Mouse (Mus musculus) CH12.LX (cell line): ENCODE results near the gene Hlcs. TPM values are rescaled to one million over a fixed set of nuclear protein-coding genes. Genes with fewer than 3 reads are reported as not detected.

Source experiments
- DNase-seq: peaks from one replicate; pipeline ENCODE4 v3.0.0-alpha.2; 2013; ENCODE audit errors: extremely low read depth
- H3K27ac ChIP-seq: 2 replicates; pipeline ENCODE4 v1.5.1; 2012; ENCODE audit warnings: low read depth, mild to moderate bottlenecking, control low read depth, moderate library complexity; ENCODE audit not compliant: insufficient read depth
- H3K27me3 ChIP-seq: replicated peaks from 2 replicates; pipeline ENCODE3; 2012; ENCODE audit warnings: inconsistent platforms
- H3K36me3 ChIP-seq, 2 experiments: replicated peaks in 1 of 2; 2 replicates each; pipeline versions ENCODE3 to v1.6.1; 2012; ENCODE audit warnings: inconsistent platforms in 1 of 2, low read length in 1 of 2, mild to moderate bottlenecking in 1 of 2, mixed read lengths in 1 of 2, moderate library complexity in 1 of 2; ENCODE audit not compliant: control insufficient read depth in 1 of 2, insufficient read depth in 1 of 2
- H3K4me1 ChIP-seq, 2 experiments: 2 replicates each; pipeline ENCODE4 v1.6.1; 2012; ENCODE audit warnings: inconsistent platforms in 1 of 2, moderate library complexity in 1 of 2; ENCODE audit not compliant: insufficient read depth in 2 of 2, control insufficient read depth in 1 of 2
- H3K4me2 ChIP-seq: 2 replicates; pipeline ENCODE4 v1.6.1; 2012; ENCODE audit warnings: low read depth, mild to moderate bottlenecking, control low read depth; ENCODE audit not compliant: poor library complexity, insufficient read depth, severe bottlenecking
- H3K4me3 ChIP-seq, 3 experiments: fragments of 150-350 bp in 1 of 3; sonication (generic) in 1 of 3; replicated peaks in 1 of 3; 2 replicates each; pipeline versions ENCODE3 to v1.5.1; 2011 to 2012; ENCODE audit warnings: low read depth in 2 of 3, low read length in 2 of 3, mild to moderate bottlenecking in 2 of 3, moderate library complexity in 2 of 3, control low read depth in 1 of 3, improper control_type of control experiment in 1 of 3, inconsistent platforms in 1 of 3, mixed read lengths in 1 of 3; ENCODE audit not compliant: poor library complexity in 1 of 3
- H3K79me2 ChIP-seq: replicated peaks from 2 replicates; pipeline ENCODE4 v1.6.1; 2012; ENCODE audit warnings: mild to moderate bottlenecking, moderate library complexity; ENCODE audit not compliant: control insufficient read depth, poor library complexity, insufficient read depth, severe bottlenecking; ENCODE audit errors: extremely low read depth
- H3K9ac ChIP-seq: 2 replicates; pipeline ENCODE4 v1.6.1; 2012; ENCODE audit warnings: low read depth, mild to moderate bottlenecking, control low read depth, moderate library complexity; ENCODE audit not compliant: insufficient read depth
- H3K9me3 ChIP-seq: replicated peaks from 2 replicates; pipeline ENCODE3; 2012; ENCODE audit warnings: low read length, inconsistent platforms, mixed read lengths
- BHLHE40 ChIP-seq: IDR thresholded peaks from 2 replicates; pipeline ENCODE4 v1.6.1; 2011; ENCODE audit warnings: mild to moderate bottlenecking, low read depth, low read length, improper control_type of control experiment
- CHD1 ChIP-seq: IDR thresholded peaks from 2 replicates; pipeline ENCODE4 v1.6.1; 2012; ENCODE audit warnings: low read depth, low read length, improper control_type of control experiment, inconsistent platforms
- CHD2 ChIP-seq: IDR thresholded peaks from 2 replicates; pipeline ENCODE4 v1.6.1; 2011; ENCODE audit warnings: low read length, improper control_type of control experiment
- CTCF ChIP-seq, 2 experiments: IDR thresholded peaks in 1 of 2; conservative IDR thresholded peaks in 1 of 2; 2 replicates each; pipeline ENCODE4 v1.5.1; 2011 to 2012; ENCODE audit warnings: low read depth in 2 of 2, low read length in 2 of 2, improper control_type of control experiment in 1 of 2, inconsistent platforms in 1 of 2, mild to moderate bottlenecking in 1 of 2, moderate library complexity in 1 of 2
- E2F4 ChIP-seq: IDR thresholded peaks from 2 replicates; pipeline ENCODE4 v1.6.1; 2011; ENCODE audit warnings: low read depth, low read length, improper control_type of control experiment; ENCODE audit not compliant: insufficient replicate concordance
- EP300 ChIP-seq: IDR thresholded peaks from 2 replicates; pipeline ENCODE4 v1.6.1; 2011; ENCODE audit warnings: low read length, improper control_type of control experiment
- ETS1 ChIP-seq: conservative IDR thresholded peaks from 2 replicates; pipeline ENCODE4 v1.6.1; 2012; ENCODE audit warnings: low read depth, mild to moderate bottlenecking, inconsistent platforms, low read length, improper control_type of control experiment, moderate library complexity
- HCFC1 ChIP-seq: IDR thresholded peaks from 2 replicates; pipeline ENCODE4 v1.6.1; 2012; ENCODE audit warnings: low read depth, mild to moderate bottlenecking, inconsistent platforms, low read length, improper control_type of control experiment
- IRF4 ChIP-seq: IDR thresholded peaks from 2 replicates; pipeline ENCODE4 v1.6.1; 2014; ENCODE audit warnings: low read depth, mild to moderate bottlenecking, inconsistent platforms, low read length, improper control_type of control experiment
- JUN ChIP-seq: IDR thresholded peaks from 2 replicates; pipeline ENCODE4 v1.6.1; 2011; ENCODE audit warnings: low read depth, mild to moderate bottlenecking, low read length, improper control_type of control experiment, moderate library complexity; ENCODE audit not compliant: insufficient read depth
- JUND ChIP-seq: conservative IDR thresholded peaks from 2 replicates; pipeline ENCODE4 v1.6.1; 2011; ENCODE audit warnings: low read depth, low read length, improper control_type of control experiment
- KAT2A ChIP-seq: IDR thresholded peaks from 2 replicates; pipeline ENCODE4 v1.6.1; 2012; ENCODE audit warnings: low read length, improper control_type of control experiment, inconsistent platforms; ENCODE audit not compliant: insufficient replicate concordance
- MAFK ChIP-seq: IDR thresholded peaks from 2 replicates; pipeline ENCODE4 v1.6.1; 2011; ENCODE audit warnings: low read length, improper control_type of control experiment; ENCODE audit not compliant: insufficient replicate concordance
- MAX ChIP-seq: IDR thresholded peaks from 2 replicates; pipeline ENCODE4 v1.6.1; 2011; ENCODE audit warnings: low read length, improper control_type of control experiment
- MAZ ChIP-seq: IDR thresholded peaks from 2 replicates; pipeline ENCODE4 v1.6.1; 2012; ENCODE audit warnings: low read depth, mild to moderate bottlenecking, inconsistent platforms, low read length, improper control_type of control experiment, moderate library complexity
- MEF2A ChIP-seq: IDR thresholded peaks from 2 replicates; pipeline ENCODE4 v1.6.1; 2014; ENCODE audit warnings: low read depth, mild to moderate bottlenecking, inconsistent platforms, low read length, improper control_type of control experiment, borderline replicate concordance
- MXI1 ChIP-seq: IDR thresholded peaks from 2 replicates; pipeline ENCODE4 v1.6.1; 2011; ENCODE audit warnings: mild to moderate bottlenecking, low read depth, low read length, improper control_type of control experiment
- MYC ChIP-seq: IDR thresholded peaks from 2 replicates; pipeline ENCODE4 v1.6.1; 2011; ENCODE audit warnings: low read depth, mild to moderate bottlenecking, improper control_type of control experiment, low read length
- NELFE ChIP-seq: IDR thresholded peaks from 2 replicates; pipeline ENCODE4 v1.6.1; 2011; ENCODE audit warnings: low read depth, low read length, improper control_type of control experiment
- NRF1 ChIP-seq: IDR thresholded peaks from 2 replicates; pipeline ENCODE4 v1.6.1; 2014; ENCODE audit warnings: low read depth, mild to moderate bottlenecking, inconsistent platforms, low read length, improper control_type of control experiment, moderate library complexity
- PAX5 ChIP-seq: IDR thresholded peaks from 2 replicates; pipeline ENCODE4 v1.6.1; 2012; ENCODE audit warnings: low read length, inconsistent platforms, mixed read lengths
- POLR2A ChIP-seq: IDR thresholded peaks from 2 replicates; pipeline ENCODE4 v1.6.1; 2011; ENCODE audit warnings: low read depth, mild to moderate bottlenecking, improper control_type of control experiment, low read length
- POLR2AphosphoS2 ChIP-seq: IDR thresholded peaks from 2 replicates; pipeline ENCODE4 v1.6.1; 2011; ENCODE audit warnings: low read depth, low read length, improper control_type of control experiment
- RAD21 ChIP-seq: IDR thresholded peaks from 2 replicates; pipeline ENCODE4 v1.6.1; 2011; ENCODE audit warnings: low read depth, mild to moderate bottlenecking, low read length, improper control_type of control experiment, moderate library complexity
- RCOR1 ChIP-seq: conservative IDR thresholded peaks from 2 replicates; pipeline ENCODE4 v1.6.1; 2012; ENCODE audit warnings: low read depth, mild to moderate bottlenecking, inconsistent platforms, low read length, improper control_type of control experiment
- SIN3A ChIP-seq: IDR thresholded peaks from 2 replicates; pipeline ENCODE4 v1.6.1; 2012; ENCODE audit warnings: low read length, improper control_type of control experiment, inconsistent platforms
- SMC3 ChIP-seq: IDR thresholded peaks from 2 replicates; pipeline ENCODE4 v1.6.1; 2011; ENCODE audit warnings: low read depth, low read length, improper control_type of control experiment
- TBP ChIP-seq: conservative IDR thresholded peaks from 2 replicates; pipeline ENCODE4 v1.6.1; 2011; ENCODE audit warnings: low read depth, low read length, improper control_type of control experiment
- TCF12 ChIP-seq: IDR thresholded peaks from 2 replicates; pipeline ENCODE4 v1.6.1; 2014; ENCODE audit warnings: low read depth, mild to moderate bottlenecking, inconsistent platforms, low read length, improper control_type of control experiment
- UBTF ChIP-seq: IDR thresholded peaks from 2 replicates; pipeline ENCODE4 v1.6.1; 2012; ENCODE audit warnings: low read depth, mild to moderate bottlenecking, inconsistent platforms, low read length, improper control_type of control experiment, moderate library complexity
- USF1 ChIP-seq: IDR thresholded peaks from 2 replicates; pipeline ENCODE4 v1.6.1; 2014; ENCODE audit warnings: low read depth, mild to moderate bottlenecking, inconsistent platforms, low read length, improper control_type of control experiment
- ZKSCAN1 ChIP-seq: IDR thresholded peaks from 2 replicates; pipeline ENCODE4 v1.6.1; 2012; ENCODE audit warnings: low read depth, inconsistent platforms, low read length, improper control_type of control experiment, borderline replicate concordance
- ZMIZ1 ChIP-seq: IDR thresholded peaks from 2 replicates; pipeline ENCODE4 v1.6.1; 2012; ENCODE audit warnings: low read depth, mild to moderate bottlenecking, inconsistent platforms, low read length, improper control_type of control experiment
- ZNF384 ChIP-seq: IDR thresholded peaks from 2 replicates; pipeline ENCODE4 v1.6.1; 2012; ENCODE audit warnings: low read depth, low read length, improper control_type of control experiment, inconsistent platforms
- dilution Hi-C: fragments of 300-500 bp; cut with MboI; formaldehyde crosslinking; loops from 2 replicates; pipeline ENCODE4 v1.14.3; 2020; ENCODE audit warnings: low sequenced_read_pairs; ENCODE audit not compliant: extremely low pct_unique_long_range_greater_than_20kb, extremely low pct_ligation_motif_present
- in situ Hi-C: fragments of 300-500 bp; cut with MboI; formaldehyde crosslinking; loops from 3 replicates; pipeline ENCODE4 v1.14.3; 2019; ENCODE audit warnings: low sequenced_read_pairs, low pct_ligation_motif_present, low pct_unique_long_range_greater_than_20kb, mixed read lengths
- polyA plus RNA-seq: library from polyadenylated mRNA; unstranded; fragments of >175 nt; gene quantifications from 2 replicates; pipeline ENCODE4 v1.2.1, GENCODE M21; 2012; ENCODE audit warnings: low read depth; ENCODE audit not compliant: insufficient read length
- total RNA-seq, 2 experiments: library from RNA; depleted of rRNA; stranded (reverse); fragments of 300-350 nt in 1 of 2; fragments of >200 nt in 1 of 2; gene quantifications; 2 replicates each; pipeline ENCODE4 v1.2.3; 2012 to 2014

Gene Hlcs
- total and polyA plus RNA-seq, 3 experiments, result 5.3 to 12.5 (median 9.4) TPM

GRCm38 (mm10) chr16:94312663-94313228 is 625 bp downstream of the Hlcs start:
- H3K9ac ChIP-seq, result peak overlapping the region; percentile 65
- TF ChIP-seq UBTF (no peak; the same call in 1 of the 2 replicates), MYC (peak; percentile 99), BHLHE40 (peak; percentile 39; the same call in 1 of the 2 replicates), HCFC1 (no peak), RAD21 (no peak; the same call in 1 of the 2 replicates), NELFE (peak; percentile 68), RCOR1 (peak; percentile 34; the same call in 1 of the 2 replicates), CHD1 (peak; percentile 91), MXI1 (peak; percentile 83), SMC3 (0 out of 2 replicates have a peak, but pooled peaks have one; percentile 6), KAT2A (peak; percentile 59; the same call in 1 of the 2 replicates), TBP (peak; percentile 91), ZKSCAN1 (no peak; the same call in 1 of the 2 replicates), CTCF (conservative IDR thresholded peaks at IDR 0.05 in 1 of 2, IDR thresholded peaks at IDR 0.05 in 1 of 2; ENCODE audit: low read depth in 2 of 2, low read length in 2 of 2) (peak in 1 of 2 experiments; percentile 41; a peak in 2 of 4 replicates), IRF4 (peak; percentile 52), CHD2 (no peak), SIN3A (0 out of 2 replicates have a peak, but pooled peaks have one; percentile 34), E2F4 (peak; percentile 94), POLR2AphosphoS2 (peak; percentile 92), JUND (peak; percentile 92), MAZ (no peak; the same call in 1 of the 2 replicates), JUN (peak; percentile 79; the same call in 1 of the 2 replicates), NRF1 (no peak), ETS1 (peak; percentile 48; the same call in 1 of the 2 replicates), ZNF384 (peak; percentile 96), USF1 (no peak), PAX5 (no peak), MAFK (no peak), EP300 (0 out of 2 replicates have a peak, but pooled peaks have one; percentile 32), MAX (peak; percentile 83), MEF2A (peak; percentile 73; the same call in 1 of the 2 replicates), TCF12 (no peak; the same call in none of the 2 replicates), ZMIZ1 (peak; percentile 50; the same call in 1 of the 2 replicates), POLR2A (peak; percentile 80)
- H3K27me3 ChIP-seq, result peaks cover 1% of the 10 kb centered on the region
- dilution Hi-C loops, result no loop called here
- H3K36me3 ChIP-seq, result peaks cover 0 to 14% of the 10 kb centered on the region in 2 experiments
- H3K4me3 ChIP-seq, result peak overlapping the region; percentile 69 to 76 (median 72)
- peak; percentile 95 for DNase-seq
- peaks cover 2 to 25% of the 10 kb centered on the region in 2 experiments; a peak in 3 of 4 replicates for H3K4me1 ChIP-seq
- no peaks in the 10 kb centered on the region for H3K9me3 ChIP-seq
- H3K27ac ChIP-seq, result peak overlapping the region; percentile 87
- no peaks in the 10 kb centered on the region for H3K79me2 ChIP-seq
- 0 out of 2 replicates have a peak overlapping the region, but pooled peaks have one; percentile 18 for H3K4me2 ChIP-seq
- in situ Hi-C loops, result no loop called here
